Mouse (Mus musculus) kidney, adult 9 months (tissue): ENCODE results near the gene Golga2.
A peak's percentile ranks its signal among the peaks of the same experiment; 100 is the strongest.

Experiments used
- DNase-seq: peaks from one replicate; pipeline ENCODE4 v3.0.0; 2022

The Golga2 gene

DNA sequence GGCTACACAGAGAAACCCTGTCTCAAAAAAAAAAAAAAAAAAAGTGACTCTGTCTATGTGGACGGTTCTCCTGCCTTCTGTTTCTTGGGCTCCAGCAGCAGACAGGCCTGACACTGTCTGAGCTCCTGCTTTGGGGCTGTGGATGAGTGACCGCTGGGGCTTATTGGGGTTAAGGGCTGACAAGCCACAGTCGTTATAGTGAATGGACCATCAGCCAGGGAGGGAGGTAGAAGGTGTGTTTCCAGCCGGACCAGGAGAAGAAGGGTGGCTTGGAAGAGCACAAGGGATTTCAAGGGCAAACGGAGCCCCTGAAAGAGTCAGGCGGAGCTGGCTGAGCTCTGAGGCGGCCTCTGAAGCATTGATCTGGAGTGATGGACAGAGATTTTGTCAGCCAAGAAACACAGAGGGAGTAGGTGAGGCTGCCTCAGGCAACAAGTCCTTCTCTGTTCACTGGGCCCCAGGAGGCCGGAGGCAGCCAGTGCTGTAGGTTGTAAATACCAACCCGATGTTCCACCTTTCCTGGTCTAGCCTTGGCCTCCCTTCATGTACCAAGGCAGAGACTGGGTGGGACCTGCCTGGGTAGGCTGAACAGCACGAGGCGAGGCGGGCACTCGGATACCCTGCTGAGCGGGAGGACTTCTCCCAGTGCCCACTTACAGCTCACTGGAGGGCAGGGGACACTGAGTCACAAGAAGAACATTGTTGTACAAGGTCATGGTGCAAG lies 57.6 kb downstream of the Golga2 start:
- DNase-seq, result no peak

DNA sequence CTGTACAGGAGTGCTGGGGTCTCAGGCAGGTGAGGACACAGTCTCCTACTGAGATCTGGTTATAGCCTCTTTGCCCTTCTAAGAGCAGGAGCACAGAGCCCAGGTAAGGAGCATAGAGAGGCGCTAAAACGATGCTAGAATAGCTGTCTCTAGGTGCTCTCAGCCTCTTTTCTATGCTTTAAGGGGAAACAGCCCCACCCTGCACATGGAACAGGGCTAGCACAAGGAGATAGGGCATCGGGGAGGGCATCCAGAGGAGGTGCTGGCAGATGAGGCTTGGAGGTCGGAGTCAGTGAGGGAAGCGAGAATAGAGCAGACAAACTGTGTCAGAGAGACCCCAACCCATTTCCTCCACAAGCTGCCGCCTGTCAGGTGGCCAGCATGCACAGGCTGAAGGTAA lies 59.8 kb downstream of the Golga2 start:
- DNase-seq, result no peak

DNA sequence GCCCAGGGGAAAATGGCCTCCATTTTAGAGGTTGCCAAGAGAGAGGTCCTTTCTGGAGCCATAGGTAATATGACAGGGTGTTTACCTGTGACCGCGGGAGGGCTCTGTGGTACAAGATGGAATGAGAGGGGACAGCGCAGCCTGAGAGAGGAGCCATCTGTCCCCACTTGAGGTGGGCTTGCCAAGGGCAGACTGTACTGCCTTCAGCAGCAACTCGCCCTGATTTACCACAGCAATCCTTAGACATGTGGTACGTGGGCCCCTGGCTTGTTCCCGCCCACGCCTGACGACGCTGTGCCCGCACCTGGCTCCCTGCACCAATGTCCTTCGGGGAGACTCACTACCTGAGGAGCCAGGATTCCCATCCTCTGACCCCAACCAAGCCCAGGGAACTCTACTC lies 61.1 kb downstream of the Golga2 start:
- DNase-seq, result no peak

DNA sequence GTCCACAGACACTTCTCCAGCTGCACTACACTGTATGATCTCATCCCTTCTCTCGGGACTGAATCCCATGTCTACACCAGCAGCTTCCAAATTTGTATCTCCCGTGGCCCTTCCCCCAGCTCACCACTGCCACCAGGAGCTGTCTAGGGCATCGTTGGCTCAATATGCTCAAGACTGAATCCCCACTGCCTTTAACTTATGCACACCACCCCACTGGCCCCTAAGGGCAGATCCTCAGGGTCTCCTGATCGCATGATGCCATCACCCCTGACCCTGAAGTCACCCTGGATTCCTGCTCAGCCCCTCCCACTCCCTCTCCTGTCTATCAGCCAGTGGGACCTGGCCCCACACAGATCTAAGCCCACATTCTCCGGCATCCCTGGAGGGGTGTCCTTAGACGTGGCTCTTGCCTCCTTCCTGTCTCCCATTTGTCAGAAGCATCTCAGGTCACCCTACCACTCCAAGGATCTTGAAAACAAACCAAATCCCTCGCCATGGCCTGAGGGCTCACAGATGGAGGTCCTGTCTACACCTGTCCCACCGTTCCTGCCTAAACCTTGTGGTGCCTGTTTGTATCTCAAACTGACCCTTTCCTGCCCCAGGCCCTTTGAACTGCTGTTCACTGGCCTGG lies 62.6 kb downstream of the Golga2 start:
- DNase-seq, result no peak

DNA sequence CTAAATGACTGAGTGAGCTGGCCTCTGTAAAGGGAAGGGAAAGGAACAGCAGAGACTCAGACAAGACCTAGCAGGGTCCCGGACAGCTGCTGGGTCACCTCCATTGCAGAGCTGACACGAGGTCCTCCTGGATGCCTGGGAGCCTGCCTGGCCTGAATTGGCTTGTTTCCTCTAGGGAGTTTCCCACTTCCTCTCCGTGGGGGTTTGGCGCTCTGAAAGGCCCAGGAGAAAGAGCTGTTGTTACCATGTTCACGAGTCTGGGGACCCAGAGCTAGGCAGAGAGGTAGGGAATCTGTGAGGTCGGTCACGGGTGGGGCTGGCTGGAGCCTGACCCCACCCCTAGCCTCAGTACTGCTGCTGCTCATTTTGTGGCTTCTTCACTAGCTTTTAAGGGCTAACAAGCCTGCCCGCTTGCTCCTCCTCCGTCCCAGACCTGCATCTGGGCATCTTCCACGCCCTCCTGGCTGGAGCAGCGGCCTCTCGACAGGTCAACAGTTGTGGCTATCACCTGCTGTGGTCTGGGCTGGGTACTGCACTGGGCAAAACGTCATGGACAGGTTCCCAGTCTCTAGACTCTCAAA lies 63.4 kb downstream of the Golga2 start:
- DNase-seq, result no peak

DNA sequence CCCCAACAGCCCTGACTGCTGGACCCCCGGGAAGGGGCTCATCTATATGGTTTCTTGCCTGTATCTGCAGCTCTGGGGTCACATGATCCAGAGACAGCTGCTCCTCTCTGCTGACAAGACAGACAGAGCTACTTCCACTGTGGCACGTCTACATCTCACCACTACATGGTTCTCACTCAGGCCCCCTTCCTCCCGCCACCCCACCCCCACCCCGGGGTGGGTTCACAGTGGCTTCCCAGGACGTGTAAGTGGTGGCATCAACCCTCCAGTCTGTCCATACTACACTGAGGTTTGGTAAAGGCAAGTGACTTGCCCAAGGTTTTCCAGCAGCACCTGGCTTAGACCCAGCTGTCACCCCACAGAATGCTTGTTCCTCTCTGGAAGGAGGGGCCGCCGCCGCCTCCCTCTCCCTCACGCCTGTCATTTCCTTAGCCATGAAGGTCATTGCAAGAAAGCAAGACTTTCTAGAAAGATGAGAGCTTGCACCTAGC lies 64.3 kb downstream of the Golga2 start:
- no peak for DNase-seq

DNA sequence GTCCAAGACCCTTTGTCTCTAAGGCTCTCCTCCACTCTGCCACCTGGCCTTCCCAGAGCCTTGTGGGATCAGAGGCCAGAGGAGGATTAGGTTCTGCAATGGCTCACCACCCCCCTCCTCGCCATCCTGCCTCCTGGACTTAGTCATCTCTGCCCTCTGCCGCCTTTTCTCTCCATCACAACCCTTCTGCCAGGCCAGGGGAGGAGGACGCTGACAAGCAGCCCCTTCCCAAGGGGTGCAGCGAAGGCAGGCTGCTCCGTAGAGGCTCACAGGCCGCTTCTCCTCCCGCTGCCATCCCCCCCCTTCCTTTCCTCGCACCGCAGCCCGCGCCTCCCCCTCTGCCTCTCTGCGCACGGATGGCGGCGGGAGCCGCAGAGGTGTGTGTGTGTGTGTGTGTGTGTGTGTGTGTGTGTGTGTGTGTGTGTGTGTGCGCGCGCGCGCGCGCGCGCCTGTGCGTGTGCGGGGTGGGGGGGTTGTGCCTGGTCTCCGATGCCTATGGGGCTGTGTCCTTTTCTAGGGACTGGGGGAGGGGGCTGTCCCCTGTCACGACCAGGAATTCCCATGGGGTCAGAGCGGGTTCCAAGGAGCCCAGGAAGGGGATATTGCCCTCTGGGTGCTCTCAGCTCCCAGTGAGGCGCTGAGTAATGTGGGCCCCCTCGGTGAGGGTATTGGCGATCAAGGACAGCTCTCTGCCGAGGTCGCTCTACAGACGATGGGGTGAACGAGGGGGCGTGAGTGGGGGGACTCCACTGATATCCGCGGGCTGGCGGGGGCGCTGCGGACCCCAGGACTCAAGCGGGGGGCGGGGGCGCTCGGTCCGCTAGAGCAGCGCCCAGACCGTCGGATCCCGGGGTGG lies 65.2 kb downstream of the Golga2 start, which contains the start of gene Ciz1:
Gene Ciz1 (plus strand): TSS at position 177 of the 856 bp plus-strand sequence.
- DNase-seq, result no peak

DNA sequence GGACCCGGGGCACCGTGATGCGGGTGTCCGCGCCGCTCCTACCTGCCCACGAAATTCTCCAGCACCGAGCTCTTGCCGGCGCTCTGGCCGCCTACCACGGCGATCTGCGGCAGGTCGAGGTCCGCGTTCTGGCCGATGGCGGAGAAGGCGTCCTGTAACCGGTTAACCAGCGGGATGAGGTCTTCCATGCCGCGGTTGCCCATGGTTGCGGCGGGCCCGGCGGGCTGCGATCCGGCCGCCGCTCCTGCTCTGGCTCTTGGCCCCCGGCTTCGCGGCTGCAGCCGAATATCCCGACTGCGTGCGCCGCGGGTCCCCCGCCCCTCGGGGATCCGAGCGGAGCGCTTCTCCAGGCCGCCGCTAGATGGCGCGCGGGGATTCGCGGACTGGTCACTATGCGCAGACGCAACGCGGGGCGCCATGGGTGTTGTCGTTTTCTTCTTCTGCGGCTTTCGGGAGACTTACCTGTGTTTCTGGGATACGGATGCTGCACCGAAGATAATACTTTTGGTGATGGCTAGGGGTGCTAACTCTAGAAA lies 65.9 kb downstream of the Golga2 start, which contains the start of gene Dnm1:
Gene Dnm1 (minus strand): TSS at position 332 of the 536 bp plus-strand sequence.
- peak; percentile 88 for DNase-seq

DNA sequence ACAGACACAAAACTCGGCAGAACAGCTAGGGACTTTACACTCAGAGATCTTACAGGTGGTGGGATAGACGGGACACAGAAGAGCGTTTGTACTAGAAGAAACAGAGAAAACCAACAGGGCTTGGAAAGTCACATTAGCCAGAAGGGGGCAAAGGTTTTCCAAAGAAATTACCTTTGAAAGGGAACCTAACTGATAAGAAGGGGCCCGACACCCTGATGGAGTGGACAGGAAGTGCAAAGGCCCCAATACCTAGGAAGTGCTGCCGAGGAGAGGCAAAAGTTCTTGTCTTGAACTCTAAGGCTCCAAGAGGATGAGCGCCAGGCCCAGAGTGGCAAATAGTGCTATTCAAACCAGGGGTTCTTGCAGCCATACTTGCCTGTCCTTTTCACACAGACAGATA lies 66.7 kb downstream of the Golga2 start:
- DNase-seq, result no peak

DNA sequence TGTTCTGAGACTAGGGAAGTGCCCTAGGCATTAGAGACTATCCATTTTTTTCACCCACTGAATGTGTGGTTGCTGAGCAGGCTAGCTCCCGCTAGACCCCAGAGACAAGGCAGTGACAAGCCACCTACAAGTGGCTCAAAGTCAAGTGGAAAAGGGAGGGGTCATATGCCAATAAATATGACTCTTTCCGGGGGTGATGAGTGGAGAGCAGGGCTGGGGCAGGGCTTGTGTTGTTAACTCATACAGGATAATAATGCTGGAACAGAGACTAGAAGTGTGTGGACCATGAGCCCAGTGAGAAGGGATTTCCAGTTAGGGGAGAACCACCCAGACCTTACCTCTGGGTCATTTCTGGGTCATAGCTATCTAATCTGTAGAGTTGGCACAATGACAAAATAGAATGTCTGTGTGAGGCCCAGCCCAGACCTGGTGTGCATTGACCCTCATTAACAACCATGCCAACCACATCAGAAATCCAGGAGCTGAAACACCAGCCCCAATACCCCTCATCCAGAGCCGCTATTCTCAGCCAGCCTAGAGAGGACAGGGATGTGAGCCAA lies 67.2 kb downstream of the Golga2 start:
- no peak for DNase-seq

DNA sequence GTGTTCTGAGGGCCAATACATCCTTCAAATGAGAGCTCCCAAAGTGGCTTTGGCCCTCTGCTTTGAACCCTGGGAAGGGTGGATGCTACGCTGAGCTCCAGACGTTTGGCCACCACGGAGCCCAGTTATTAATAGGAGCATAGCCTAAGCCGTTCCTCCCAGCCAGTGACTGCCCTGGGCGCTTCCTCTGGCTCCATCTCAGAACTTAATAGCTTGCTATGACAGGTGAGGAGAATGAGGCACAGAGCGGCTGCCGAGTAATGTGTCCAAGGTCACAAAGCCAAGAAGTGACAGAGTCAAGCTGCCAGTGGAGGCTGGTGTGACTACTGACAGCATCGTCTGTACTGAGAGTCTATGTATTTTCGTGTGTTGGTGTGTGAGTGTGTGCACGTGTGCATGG lies 69.0 kb downstream of the Golga2 start:
- DNase-seq, result no peak
